Mouse (Mus musculus) Patski (cell line): ENCODE measurements at regions not wholly inside any gene's neighbourhood (a gene's known extent, or its start where the extent isn't known, plus 50 kb on each side); places are given as distances from the start of the nearest gene placed in this dataset.
"Not testable (repeated sequence)": the region's sequence is repeated elsewhere in the genome, so short reads cannot be mapped to it uniquely, and the experiment has no call there.

Experiments used
- ATAC-seq: fragments of 100-300 bp; one replicate; pipeline ENCODE4 v1.8.0; 2021
- CTCF ChIA-PET: fragments of 350-600 bp; sonication (Branson Sonifier 250); formaldehyde crosslinking; loops from one replicate; lab custom pipeline; 2022; ENCODE audit warnings: inconsistent platforms; lab: Charles Lee
- POLR2A ChIA-PET: fragments of 350-600 bp; sonication (Branson Sonifier 250); formaldehyde crosslinking; loops from one replicate; lab custom pipeline; 2022; ENCODE audit warnings: antibody characterized with exemption, inconsistent platforms; lab: Charles Lee
- DNase-seq: peaks from one replicate; pipeline ENCODE4 v3.0.0-alpha.2; 2011; ENCODE audit warnings: low read depth, low spot score
- H3K27me3 ChIP-seq: fragments of 371-371 bp; one replicate; pipeline ENCODE4 v1.5.1; 2021
- CTCF ChIP-seq: fragments of 100-300 bp; IDR thresholded peaks from one replicate; pipeline ENCODE4 v1.5.1; 2021
- in situ Hi-C: fragments of 300-500 bp; cut with MboI; formaldehyde crosslinking; loops from 3 replicates; pipeline ENCODE4 v1.11.1; 2018; ENCODE audit warnings: low pct_unique_long_range_greater_than_20kb, mixed read lengths

DNA sequence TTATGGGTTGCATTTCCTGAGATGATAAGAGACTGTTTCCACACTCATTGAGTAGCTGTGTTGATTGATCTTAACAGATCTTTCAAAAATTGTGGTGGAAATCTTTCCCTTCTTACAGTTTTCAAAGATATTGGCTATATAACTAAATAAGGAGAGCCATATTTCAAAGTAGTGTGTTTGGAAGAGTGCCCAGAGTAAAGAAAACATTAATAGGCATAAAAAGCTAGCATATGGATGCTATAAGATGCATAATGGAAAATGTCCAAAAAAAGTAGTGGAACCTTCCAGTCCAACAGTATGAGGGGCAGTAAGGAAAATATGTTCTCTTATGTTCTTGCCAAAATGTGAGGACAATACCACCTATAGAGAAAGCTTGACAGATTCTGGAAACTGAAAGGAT is 137.2 kb upstream of the Speer3 start:
- ChIA-PET CTCF (interaction anchor here (0.9 kb wide), 1 partner anchor 17 kb away, joined by 4 read pairs; no protein-coding TSS in a partner anchor), POLR2A (no interaction called here)
- no peak for DNase-seq
- in situ Hi-C loops, result no loop called here
- H3K27me3 ChIP-seq, result no peaks in the 10 kb centered on the region
- ATAC-seq, result no peak
- TF ChIP-seq CTCF, result no peak

DNA sequence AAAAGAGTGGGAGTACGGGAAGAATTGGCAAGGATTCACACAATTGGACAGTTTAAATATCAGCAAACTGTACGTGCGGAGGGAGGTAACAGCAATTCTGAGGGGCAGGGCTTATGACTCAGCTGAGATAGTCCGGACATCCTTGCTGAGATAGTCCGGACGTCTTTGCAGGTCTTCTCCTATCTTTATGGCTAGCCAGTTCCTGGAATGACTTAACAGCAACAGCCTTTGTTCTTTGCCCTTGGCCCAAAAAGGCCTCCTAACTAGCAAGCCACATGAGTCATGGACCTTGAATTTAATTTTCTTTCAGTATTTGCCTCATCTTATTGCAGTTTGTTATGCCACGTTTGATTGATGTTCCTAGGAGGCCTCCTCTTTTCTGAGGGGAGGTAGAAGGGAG is 133.1 kb upstream of the Speer3 start:
- POLR2A ChIA-PET, H3K27me3 ChIP-seq, in situ Hi-C loops, DNase-seq, ATAC-seq: not testable (repeated sequence)
- CTCF ChIA-PET, result interaction anchor here (1.6 kb wide), 1 partner anchor 560 kb away, joined by 3 read pairs; no protein-coding TSS in a partner anchor

DNA sequence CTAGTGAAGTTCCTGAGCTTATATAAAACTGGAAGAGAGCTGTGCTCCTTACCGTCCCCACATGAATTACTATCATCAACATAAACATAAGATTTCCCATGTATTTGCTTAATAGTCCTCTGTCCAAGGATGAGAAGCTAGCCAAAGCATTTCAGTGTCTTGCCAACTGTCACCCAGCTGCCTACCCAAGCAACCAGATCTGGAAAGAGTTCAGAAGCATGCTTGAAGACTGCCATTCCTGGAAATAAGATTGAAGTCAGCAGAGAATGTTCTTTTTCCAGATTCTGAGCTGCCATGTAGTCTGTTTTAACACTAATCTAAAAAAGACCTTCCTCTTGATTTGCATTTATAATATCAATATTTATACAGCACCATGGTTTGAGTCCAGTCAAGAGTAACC is 131.9 kb upstream of the Speer3 start:
- ChIA-PET CTCF (interaction anchor here (1.4 kb wide), 1 partner anchor 247 kb away, joined by 3 read pairs; no protein-coding TSS in a partner anchor), POLR2A (interaction anchor here (0.5 to 0.6 kb wide), 3 partner anchors 157 to 1587 kb away, joined by 3 read pairs; no protein-coding TSS in a partner anchor)
- no peaks in the 10 kb centered on the region for H3K27me3 ChIP-seq
- ATAC-seq, result no peak
- DNase-seq, result no peak
- in situ Hi-C loops, result no loop called here
- TF ChIP-seq CTCF, result no peak

DNA sequence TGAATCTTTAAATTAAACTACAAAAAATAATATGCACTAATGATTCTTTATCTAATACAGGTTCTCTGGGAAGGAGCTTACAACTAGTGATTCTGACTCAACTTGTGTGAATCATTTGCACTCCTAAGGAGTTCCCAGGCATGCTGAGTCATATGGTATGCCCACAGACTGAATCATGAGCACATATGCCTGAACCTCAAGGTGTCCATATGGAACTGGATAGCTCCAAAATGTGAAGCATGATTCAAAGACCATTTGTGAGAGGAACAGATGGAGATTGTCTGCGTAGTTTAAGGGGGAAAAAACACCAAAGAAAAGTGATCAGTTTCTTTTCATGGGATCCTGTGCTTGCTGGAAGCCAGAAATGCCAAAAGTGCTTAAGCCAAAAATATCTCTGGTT is 124.0 kb upstream of the Speer3 start:
- ATAC-seq (peak; percentile 86), DNase-seq (peak; percentile 25)
- ChIA-PET POLR2A (no interaction called here), CTCF (no interaction called here)
- no peak for TF ChIP-seq CTCF
- in situ Hi-C loops, result no loop called here
- H3K27me3 ChIP-seq, result no peaks in the 10 kb centered on the region

DNA sequence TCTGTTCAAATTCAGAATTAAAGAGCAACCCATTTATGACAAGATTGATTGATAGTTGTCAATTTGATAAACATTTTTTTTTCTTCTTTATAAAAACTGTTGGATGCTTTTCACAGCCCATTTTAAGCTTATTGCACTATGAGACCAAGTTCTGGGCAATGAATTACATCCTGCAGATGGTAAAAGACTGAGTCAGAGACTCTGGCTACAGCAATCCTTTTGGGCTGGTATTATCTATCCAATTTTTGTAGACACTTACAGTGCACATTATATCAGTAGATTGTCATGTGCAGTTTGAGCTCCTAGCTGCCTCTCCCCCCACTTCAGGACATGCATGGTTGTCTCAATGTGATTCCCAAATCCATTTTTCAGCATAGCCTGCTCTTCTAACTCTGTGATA is 122.6 kb upstream of the Speer3 start:
- H3K27me3 ChIP-seq, result no peaks in the 10 kb centered on the region
- TF ChIP-seq CTCF, result no peak
- ChIA-PET POLR2A (no interaction called here), CTCF (no interaction called here)
- ATAC-seq (no peak), DNase-seq (no peak)
- in situ Hi-C loops, result no loop called here

DNA sequence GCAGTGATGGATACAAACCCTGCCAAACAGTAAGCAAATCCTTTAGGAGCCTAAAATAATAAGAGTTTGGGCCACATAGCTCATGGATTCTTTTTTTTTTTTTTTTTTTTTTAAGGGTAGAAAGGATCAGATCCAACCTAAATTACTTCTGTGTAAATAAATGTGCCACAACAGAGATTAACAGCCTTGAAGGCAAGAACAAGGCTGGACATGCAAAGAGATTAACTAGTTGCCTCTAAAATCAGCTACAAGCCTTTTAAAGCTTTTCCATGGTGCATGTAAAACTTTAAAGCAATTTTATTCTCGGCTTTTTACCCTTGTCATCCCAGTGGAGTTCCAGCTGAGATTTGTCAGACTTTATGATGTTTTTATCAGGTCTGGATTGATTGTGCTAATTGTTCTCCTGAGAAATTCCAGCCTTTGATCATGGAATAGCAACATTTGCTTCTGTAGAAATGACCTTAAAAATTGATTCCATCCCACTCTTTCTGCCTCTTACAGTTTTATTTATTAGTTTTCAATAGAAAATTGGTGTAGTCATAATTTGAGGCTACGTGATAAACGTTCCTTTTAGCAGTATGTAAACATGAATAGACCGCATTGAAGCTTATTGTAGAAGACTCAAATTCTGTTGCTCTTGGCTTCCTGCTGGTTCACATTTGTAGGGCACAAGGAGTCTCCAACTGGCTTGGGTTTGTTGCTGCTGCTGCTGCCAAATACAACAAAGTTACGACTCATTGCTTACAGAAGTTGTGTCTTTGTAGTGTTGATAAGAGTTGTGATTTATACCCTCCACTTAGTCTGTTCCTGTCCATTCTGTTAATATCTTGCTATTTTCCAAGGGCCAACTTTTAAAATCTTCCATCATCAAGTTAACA is 100.3 kb upstream of the Speer3 start:
- POLR2A ChIA-PET, result no interaction called here
- in situ Hi-C loops, result no loop called here
- CTCF ChIA-PET, result no interaction called here
- TF ChIP-seq CTCF, result no peak
- H3K27me3 ChIP-seq, result no peaks in the 10 kb centered on the region
- DNase-seq (no peak), ATAC-seq (no peak)

DNA sequence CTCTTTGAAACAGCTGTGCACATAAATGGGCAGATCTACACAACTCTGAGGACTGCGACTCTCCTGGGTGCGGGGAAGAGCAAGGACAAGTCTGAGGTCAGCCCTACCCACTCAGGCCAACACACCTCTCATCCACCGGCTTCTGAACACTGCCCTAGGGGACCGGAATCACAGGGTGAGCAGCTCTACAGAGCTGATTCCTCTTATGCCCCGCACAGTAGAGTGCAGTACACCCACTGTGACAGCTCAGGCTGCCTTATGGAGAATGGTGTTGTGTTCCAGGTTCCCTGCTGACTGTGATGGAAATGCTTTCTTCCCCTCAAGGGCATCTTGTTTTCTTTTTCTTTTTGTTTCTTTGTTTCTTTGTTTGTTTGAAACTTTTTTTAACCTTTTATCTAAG is 96.6 kb upstream of the Speer3 start:
- TF ChIP-seq CTCF, result no peak
- ChIA-PET POLR2A (no interaction called here), CTCF (interaction anchor here (1.1 to 1.3 kb wide), 2 partner anchors 10 to 147 kb away, joined by 3 to 4 read pairs; no protein-coding TSS in a partner anchor)
- ATAC-seq, result no peak
- in situ Hi-C loops, result no loop called here
- DNase-seq, result no peak
- no peaks in the 10 kb centered on the region for H3K27me3 ChIP-seq
